Mouse (Mus musculus) hindbrain, embryonic 12.5 days (tissue): ENCODE measurements around the gene Dkc1. TPM values are rescaled to one million over a fixed set of nuclear protein-coding genes. Genes with fewer than 3 reads are reported as not detected.

Experiments
- ATAC-seq: fragments of 200-750 bp; cut with Nextera tagmentation; 2 replicates; pipeline ENCODE4 v1.8.0; 2017; ENCODE audit warnings: moderate TSS enrichment; ENCODE audit not compliant: low FRiP score
- H3K27ac ChIP-seq: fragments of 300-500 bp; sonication (generic); 2 replicates; pipeline ENCODE4 v1.5.1; 2016; ENCODE audit warnings: mild to moderate bottlenecking
- H3K27me3 ChIP-seq: fragments of 300-500 bp; sonication (generic); 2 replicates; pipeline ENCODE4 v1.6.1; 2016; ENCODE audit warnings: mild to moderate bottlenecking
- H3K36me3 ChIP-seq: fragments of 300-500 bp; sonication (generic); 2 replicates; pipeline ENCODE4 v1.6.1; 2016; ENCODE audit warnings: mild to moderate bottlenecking
- H3K4me1 ChIP-seq: fragments of 300-500 bp; sonication (generic); 2 replicates; pipeline ENCODE4 v1.6.1; 2016
- H3K4me2 ChIP-seq: fragments of 300-500 bp; sonication (generic); replicated peaks from 2 replicates; pipeline ENCODE4 v1.6.1; 2016; ENCODE audit warnings: mild to moderate bottlenecking
- H3K4me3 ChIP-seq: fragments of 300-500 bp; sonication (generic); 2 replicates; pipeline ENCODE4 v1.5.1; 2016; ENCODE audit warnings: mild to moderate bottlenecking
- H3K9ac ChIP-seq: fragments of 300-500 bp; sonication (generic); 2 replicates; pipeline ENCODE4 v1.6.1; 2016; ENCODE audit warnings: mild to moderate bottlenecking, moderate library complexity
- H3K9me3 ChIP-seq: fragments of 300-500 bp; sonication (generic); replicated peaks from 2 replicates; pipeline ENCODE4 v1.6.1; 2016; ENCODE audit warnings: mild to moderate bottlenecking
- WGBS: fragments of 180-500 bp; shearing (Covaris S2); methylation state at CpG from one replicate; pipeline ENCODE4 v1.1.7; 2016; 5-methylcytosine and 5-hydroxymethylcytosine counted together
- polyA plus RNA-seq: library from polyadenylated mRNA; unstranded; fragments of >200 nt; fragmentation: Nextera tagmentation; extraction: Ambion mirVana; gene quantifications from 2 replicates; pipeline ENCODE4 v1.2.1, GENCODE M21; 2016

Gene Dkc1
- 79.3 and 82.7 TPM in 2 replicates for polyA plus RNA-seq

DNA sequence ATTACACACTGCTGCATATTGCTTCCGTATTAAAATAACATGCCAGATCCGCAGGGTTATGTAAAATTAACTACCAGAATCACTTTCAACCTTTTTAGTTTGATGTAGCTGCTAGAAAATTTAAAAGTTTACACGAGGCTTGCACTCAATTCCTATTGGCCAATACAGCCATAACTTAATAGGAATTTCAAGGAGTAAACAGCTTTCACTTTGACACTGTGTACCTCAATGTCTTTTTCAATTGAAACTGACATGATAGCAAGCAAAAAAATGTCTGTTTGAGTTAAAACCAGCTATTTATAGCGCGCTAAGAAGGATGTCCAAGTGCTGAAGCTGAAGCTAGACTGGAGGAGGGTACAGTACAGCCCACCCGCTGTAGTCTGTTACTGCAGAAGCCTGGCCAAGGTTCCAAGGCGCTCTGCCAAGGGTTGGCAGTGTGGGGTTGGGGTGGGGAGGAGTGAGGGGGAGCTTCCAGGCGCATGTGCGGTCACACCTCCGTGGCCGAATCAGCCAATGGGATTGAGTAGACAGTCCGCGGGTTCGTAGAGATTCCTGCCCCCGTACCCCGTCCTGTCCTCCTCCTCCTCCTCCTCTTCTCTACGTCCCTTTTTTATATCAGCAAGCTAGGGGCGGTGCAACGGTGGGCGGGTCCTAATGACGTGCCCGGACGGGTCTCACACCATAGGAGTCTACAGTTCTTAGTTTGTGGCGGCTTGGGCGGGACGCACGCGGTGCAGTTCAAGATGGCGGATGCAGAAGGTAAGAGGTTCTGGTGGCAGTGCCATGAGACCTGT, at the start of gene Dkc1:
TSS of gene Dkc1 (plus strand) at position 486 of the 794 bp plus-strand sequence.
- peak within 1 kb of the TSS; percentile 50 for H3K4me3 ChIP-seq
- H3K9me3 ChIP-seq: no peaks in the 10 kb centered on the region
- peak within 1 kb of the TSS; percentile 17; the same call in 1 of the 2 replicates for H3K27ac ChIP-seq
- H3K9ac ChIP-seq: peak within 1 kb of the TSS; percentile 59
- WGBS: 21% methylated on average over 21 of the region's 29 CpGs
- peak; percentile 100 for ATAC-seq
- 0 out of 2 replicates have a peak, but pooled peaks cover under 1% of the 10 kb centered on the region for H3K36me3 ChIP-seq
- H3K27me3 ChIP-seq: no peaks in the 10 kb centered on the region
- H3K4me2 ChIP-seq: peak within 1 kb of the TSS; percentile 55
- 0 out of 2 replicates have a peak, but pooled peaks cover 3% of the 10 kb centered on the region for H3K4me1 ChIP-seq

DNA sequence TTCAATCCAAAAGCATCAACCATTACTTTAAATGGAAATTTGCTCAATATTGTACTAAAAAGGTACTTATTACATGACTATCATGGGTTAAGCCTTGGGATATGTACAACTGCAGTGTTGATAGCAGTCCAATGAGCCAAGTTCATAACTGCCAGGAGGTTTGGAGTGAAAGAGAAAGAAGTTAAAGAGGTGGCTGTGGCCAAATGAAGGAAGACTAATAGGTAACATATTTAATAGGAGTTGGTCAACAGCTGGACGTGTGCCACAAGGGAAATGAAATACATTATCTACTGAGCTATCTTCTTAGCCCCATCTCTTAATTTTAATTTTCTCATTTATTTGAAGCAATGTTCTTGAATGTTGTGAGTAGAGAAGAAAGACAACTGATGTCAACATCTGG, 49.7 kb upstream of the Dkc1 start:
- H3K4me2 ChIP-seq: no peak overlapping the region
- H3K4me1 ChIP-seq: no peaks in the 10 kb centered on the region
- WGBS: 85% methylated on average over 1 of the region's 1 CpGs
- no peaks in the 10 kb centered on the region for H3K27me3 ChIP-seq
- no peak overlapping the region for H3K4me3 ChIP-seq
- no peaks in the 10 kb centered on the region for H3K9me3 ChIP-seq
- H3K27ac ChIP-seq: no peak overlapping the region
- H3K9ac ChIP-seq: no peak overlapping the region
- H3K36me3 ChIP-seq: no peaks in the 10 kb centered on the region
- no peak for ATAC-seq

DNA sequence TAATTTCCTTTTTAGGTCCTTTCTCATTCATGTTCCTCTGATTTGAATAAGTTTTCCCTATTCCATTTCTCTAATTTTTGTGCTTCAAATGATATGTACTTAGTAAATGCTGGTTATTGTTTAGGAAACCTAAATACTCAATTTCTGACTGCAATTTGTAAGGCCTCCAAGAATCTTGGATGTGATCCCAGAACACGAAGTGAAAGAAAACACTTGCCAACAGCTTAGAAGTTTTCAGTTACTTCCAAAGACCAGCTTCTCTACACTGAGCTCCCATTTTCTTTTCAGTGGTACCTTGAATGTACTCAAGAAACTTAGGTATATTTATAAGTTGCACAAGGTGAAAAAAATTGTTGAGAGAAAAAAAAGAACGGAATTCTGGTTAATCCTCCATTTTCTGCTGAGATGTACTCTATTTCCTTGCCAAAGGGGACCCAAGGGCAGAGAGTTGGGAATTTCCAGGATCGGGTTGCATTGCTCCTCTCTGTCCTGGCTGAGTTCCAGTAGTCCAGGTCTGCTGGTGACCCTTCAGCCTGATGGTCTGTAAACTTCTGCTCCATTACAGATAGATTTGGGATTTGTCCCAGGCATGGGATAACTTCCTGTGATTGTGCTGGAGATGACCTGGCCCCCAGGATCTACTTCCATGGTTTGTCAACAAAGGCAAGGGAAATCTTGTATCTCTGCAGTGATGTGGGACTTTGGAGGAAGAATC, 48.6 kb upstream of the Dkc1 start:
- Histone ChIP-seq H3K9ac (no peak overlapping the region), H3K36me3 (no peaks in the 10 kb centered on the region), H3K27me3 (no peaks in the 10 kb centered on the region), H3K4me3 (no peak overlapping the region), H3K27ac (no peak overlapping the region), H3K4me2 (no peak overlapping the region), H3K4me1 (no peaks in the 10 kb centered on the region), H3K9me3 (no peaks in the 10 kb centered on the region)
- no peak for ATAC-seq
- WGBS: 74% methylated on average over 3 of the region's 3 CpGs

DNA sequence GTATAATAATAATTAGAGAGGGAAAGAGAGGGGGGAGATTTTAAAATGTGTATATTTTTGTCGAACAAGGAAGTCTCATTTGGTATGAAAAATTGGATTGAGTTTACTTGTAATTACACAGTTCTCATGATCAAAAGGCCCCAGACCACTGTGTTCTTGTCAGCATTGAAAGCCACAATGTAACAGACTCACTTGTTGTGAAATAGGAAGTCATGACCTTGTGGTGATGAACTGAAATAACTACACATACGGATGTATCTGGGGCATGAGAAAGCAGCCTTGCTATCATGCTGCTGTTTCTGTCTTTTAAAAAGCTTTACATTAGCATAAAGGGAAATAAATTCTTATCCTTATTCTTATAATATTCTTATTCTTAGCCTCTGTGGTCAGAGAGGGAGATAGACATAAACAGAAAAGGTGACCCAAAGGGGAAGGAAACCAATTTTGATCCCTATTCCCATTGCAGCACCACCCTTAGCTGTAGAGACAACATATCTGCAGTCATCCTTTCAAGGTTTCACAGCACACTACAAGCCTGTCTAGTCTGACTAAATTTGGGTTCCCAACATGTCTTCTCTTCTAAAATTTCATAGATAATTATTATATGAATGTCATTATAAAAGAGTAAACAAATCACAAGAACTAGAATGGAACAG, 39.4 kb upstream of the Dkc1 start:
- H3K4me1 ChIP-seq: no peaks in the 10 kb centered on the region
- ATAC-seq: no peak
- no peaks in the 10 kb centered on the region for H3K9me3 ChIP-seq
- no peak overlapping the region for H3K27ac ChIP-seq
- H3K4me2 ChIP-seq: no peak overlapping the region
- H3K36me3 ChIP-seq: no peaks in the 10 kb centered on the region
- 87% methylated on average over 2 of the region's 2 CpGs for WGBS
- no peak overlapping the region for H3K9ac ChIP-seq
- H3K4me3 ChIP-seq: no peak overlapping the region
- no peaks in the 10 kb centered on the region for H3K27me3 ChIP-seq

DNA sequence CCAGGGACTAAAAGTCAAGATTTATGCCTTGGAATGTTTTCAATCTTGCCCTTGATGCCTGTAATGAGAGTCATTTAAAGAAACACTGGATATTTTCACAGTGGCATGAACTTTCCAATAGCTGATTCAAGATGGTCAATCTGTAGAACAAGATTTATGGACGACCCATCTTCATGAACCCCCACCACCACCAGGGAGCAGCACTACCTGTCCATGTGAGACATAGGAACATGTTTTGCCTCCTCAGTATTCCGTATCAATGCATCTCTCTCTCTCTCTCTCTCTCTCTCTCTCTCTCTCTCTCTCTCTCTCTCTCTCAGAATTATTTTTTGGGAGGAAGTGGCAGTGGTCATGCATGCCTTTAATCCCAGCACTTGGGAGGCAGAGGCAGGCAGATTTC, 13.3 kb upstream of the Dkc1 start:
- H3K36me3 ChIP-seq: no peaks in the 10 kb centered on the region
- H3K4me1 ChIP-seq: no peaks in the 10 kb centered on the region
- H3K4me3 ChIP-seq: no peak overlapping the region
- H3K4me2 ChIP-seq: no peak overlapping the region
- no peaks in the 10 kb centered on the region for H3K9me3 ChIP-seq
- ATAC-seq: no peak
- no peak overlapping the region for H3K9ac ChIP-seq
- 63% methylated on average over 2 of the region's 2 CpGs for WGBS
- H3K27ac ChIP-seq: no peak overlapping the region
- no peaks in the 10 kb centered on the region for H3K27me3 ChIP-seq

DNA sequence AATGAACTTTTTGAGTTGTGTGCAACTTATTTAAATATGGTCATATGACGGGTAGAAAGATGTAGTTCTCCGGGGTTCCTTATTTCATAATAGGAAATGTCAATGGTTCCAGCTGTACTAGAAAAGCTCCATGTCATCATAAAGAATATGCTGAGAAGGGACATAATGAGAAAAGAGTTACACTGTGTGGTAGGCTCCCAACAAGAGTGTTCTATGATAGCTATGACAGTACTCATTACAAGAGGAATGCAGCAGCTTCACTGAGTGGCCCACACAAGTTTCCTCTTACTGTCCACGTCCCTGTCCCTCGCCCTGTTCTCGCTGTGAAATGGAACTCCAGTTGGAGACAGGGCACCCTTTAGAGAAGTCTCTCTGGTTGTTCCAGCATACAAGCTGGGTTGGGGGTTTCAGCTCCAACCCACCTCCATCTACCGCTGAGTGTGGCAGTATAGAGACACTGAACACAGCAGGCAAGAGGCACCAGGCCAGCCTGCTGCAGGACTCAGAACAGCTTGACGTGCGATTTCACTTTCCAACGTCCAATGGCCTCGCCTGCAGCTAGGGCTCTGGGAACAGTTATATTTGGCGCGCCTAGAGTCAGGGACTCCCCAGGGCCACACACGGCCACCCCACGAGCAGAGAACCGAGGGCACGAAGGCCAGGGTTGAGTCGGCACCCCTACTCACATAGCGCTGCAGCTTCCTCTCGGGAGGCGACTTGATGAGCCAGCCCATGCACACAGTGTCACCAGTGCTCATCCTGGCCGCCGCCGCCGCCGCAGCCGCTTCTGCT, 11.5 kb upstream of the Dkc1 start:
- H3K27ac ChIP-seq: no peak overlapping the region
- WGBS: 25% methylated on average over 26 of the region's 26 CpGs
- H3K4me1 ChIP-seq: no peaks in the 10 kb centered on the region
- peak; percentile 81 for ATAC-seq
- H3K4me2 ChIP-seq: peak overlapping the region; percentile 57
- no peaks in the 10 kb centered on the region for H3K36me3 ChIP-seq
- H3K4me3 ChIP-seq: peak overlapping the region; percentile 48
- peak overlapping the region; percentile 53 for H3K9ac ChIP-seq
- H3K9me3 ChIP-seq: no peaks in the 10 kb centered on the region
- no peaks in the 10 kb centered on the region for H3K27me3 ChIP-seq

DNA sequence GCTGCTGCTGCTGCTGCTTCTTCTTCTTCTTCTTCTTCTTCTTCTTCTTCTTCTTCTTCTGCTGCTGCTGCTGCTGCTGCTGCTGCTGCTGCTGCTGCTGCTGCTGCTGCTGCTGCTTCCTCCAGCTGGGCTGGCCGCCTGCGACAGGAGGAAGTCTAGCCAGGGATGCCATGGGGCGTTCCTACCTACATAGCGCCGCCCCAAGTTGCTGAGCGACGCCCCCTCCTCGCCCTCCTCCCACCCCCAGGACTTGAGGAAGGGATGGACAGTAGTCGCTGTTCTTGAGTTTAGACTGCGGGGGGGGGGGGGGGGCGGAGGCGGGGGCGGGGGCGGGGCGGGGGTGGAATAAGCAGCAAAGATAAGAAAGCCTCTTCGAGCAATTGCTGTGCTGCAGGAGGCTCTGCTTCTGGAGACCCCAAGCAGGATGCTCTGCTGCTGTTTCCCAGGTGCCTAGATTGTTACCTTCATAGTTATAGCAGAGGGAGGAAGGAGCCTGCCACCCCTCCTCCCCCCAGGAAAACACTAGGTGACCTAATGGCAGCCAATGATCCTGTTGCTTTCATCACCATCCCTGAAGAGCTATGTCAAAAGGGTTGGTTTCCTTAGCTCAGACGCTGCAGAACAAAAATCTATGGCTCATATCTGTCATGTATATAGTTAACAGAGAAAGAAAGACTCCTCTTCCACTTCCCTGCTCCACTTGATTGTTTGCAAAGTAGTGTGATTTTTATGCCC, 10.7 kb upstream of the Dkc1 start, which contains the start of gene Gab3:
TSS of gene Gab3 (minus strand) at position 685 of the 735 bp plus-strand sequence.
- ATAC-seq: peak; percentile 83
- peak within 1 kb of the TSS; percentile 57 for H3K4me2 ChIP-seq
- peak within 1 kb of the TSS; percentile 53 for H3K9ac ChIP-seq
- no peaks in the 10 kb centered on the region for H3K36me3 ChIP-seq
- 15% methylated on average over 12 of the region's 17 CpGs for WGBS
- no peak within 1 kb of the TSS for H3K27ac ChIP-seq
- no peaks in the 10 kb centered on the region for H3K27me3 ChIP-seq
- peak within 1 kb of the TSS; percentile 48 for H3K4me3 ChIP-seq
- H3K4me1 ChIP-seq: no peaks in the 10 kb centered on the region
- H3K9me3 ChIP-seq: no peaks in the 10 kb centered on the region

DNA sequence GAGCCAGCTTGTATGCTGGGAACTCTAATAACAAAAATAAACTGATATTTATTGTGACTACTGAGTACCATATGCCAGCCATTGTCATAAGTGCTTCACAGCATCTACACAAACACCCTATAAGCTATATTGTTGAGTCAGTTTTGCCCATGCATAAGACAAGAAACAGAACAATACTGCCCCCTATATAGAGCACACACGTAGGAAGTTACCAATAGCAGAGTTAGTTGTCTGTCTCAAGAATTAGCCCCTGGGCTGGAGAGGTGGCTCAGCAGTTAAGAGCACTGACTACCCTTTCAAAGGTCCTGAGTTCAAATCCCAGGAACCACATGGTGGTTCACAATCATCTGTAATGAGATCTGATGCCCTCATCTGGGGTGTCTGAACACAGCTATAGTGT, 10.0 kb upstream of the Dkc1 start:
- Histone ChIP-seq H3K4me1 (no peaks in the 10 kb centered on the region), H3K4me2 (no peak overlapping the region), H3K27me3 (no peaks in the 10 kb centered on the region), H3K9ac (no peak overlapping the region), H3K4me3 (no peak overlapping the region), H3K9me3 (no peaks in the 10 kb centered on the region), H3K36me3 (no peaks in the 10 kb centered on the region), H3K27ac (no peak overlapping the region)
- no peak for ATAC-seq
- WGBS: 20% methylated on average over 1 of the region's 1 CpGs

DNA sequence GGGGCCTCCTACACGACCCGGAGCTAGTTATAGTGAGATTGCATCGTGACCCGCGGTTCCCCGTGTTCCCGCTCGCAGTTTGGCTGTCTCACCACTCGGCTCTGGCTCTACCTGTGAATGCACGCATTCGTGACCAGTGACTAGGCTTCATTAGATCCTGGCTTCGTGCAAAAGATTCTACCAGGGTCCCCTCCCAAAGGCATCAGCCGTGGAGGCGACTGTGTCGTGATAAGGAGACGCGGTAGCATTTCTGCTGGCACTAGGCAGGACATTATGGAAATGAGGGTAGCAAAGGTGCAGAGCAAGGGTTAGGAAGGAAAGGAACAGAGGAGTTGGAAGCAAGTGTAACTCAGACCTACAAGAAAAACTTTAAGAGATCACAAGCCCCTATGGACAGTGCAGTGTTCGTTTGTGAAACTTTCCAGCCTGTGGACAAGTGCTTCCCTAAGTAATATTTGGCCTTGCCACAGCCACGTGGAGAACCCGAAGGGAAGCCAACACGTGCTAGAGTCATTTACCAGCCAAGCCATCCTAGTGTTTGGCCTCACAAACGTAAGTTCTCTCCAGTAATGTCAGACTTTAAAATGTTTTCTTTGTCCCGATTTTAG, 613 bp downstream of the Dkc1 start:
- Histone ChIP-seq H3K36me3 (peaks cover 6% of the 10 kb centered on the region; the same call in 1 of the 2 replicates), H3K27ac (no peak overlapping the region; the same call in 1 of the 2 replicates), H3K9ac (peak overlapping the region; percentile 59), H3K4me2 (peak overlapping the region; percentile 55), H3K9me3 (no peaks in the 10 kb centered on the region), H3K4me3 (peak overlapping the region; percentile 50), H3K4me1 (0 out of 2 replicates have a peak, but pooled peaks cover 3% of the 10 kb centered on the region), H3K27me3 (no peaks in the 10 kb centered on the region)
- 24% methylated on average over 23 of the region's 23 CpGs for WGBS
- ATAC-seq: peak; percentile 17

DNA sequence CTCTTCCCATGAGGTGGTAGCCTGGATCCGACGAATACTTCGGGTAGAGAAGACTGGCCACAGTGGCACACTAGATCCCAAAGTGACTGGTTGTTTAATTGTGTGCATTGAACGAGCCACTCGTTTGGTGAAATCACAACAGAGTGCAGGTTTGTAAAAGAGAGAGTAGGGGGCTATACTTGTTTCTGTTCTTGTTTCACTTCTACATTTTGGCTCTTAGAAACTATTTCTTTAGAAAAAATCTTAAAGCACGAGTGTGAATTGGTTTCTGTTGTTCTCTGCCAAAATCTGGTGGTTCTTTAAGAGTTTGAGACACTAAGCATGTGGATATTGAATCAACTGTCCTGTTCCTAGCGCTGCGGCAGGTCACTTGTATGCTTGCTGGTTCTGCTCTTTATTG, 3.1 kb downstream of the Dkc1 start:
- WGBS: 92% methylated on average over 8 of the region's 8 CpGs

DNA sequence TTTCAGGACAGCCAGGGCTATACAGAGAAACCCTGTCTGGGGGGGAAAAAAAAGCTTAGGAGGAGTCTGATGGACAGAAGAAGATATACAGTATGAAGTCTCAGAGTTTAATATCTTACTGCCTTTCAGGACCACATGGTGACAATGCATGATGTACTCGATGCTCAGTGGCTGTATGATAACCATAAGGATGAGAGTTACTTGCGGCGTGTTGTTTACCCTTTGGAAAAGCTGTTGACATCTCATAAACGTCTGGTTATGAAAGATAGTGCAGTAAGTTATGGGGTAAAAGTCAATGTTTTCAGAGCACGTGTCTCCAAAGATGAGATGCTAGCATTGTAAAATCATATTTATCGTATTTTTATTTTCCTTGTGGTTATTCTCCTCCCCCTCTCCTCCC, 6.6 kb downstream of the Dkc1 start:
- H3K9ac ChIP-seq: no peak overlapping the region
- H3K9me3 ChIP-seq: no peaks in the 10 kb centered on the region
- ATAC-seq: no peak
- H3K36me3 ChIP-seq: peaks cover 39% of the 10 kb centered on the region
- H3K27ac ChIP-seq: no peak overlapping the region
- no peak overlapping the region for H3K4me2 ChIP-seq
- WGBS: 89% methylated on average over 6 of the region's 6 CpGs
- no peaks in the 10 kb centered on the region for H3K27me3 ChIP-seq
- H3K4me1 ChIP-seq: 0 out of 2 replicates have a peak, but pooled peaks cover 1% of the 10 kb centered on the region
- no peak overlapping the region for H3K4me3 ChIP-seq

More for the DNA sequence above, 3.1 kb downstream of the Dkc1 start:
- Histone ChIP-seq H3K27me3 (no peaks in the 10 kb centered on the region), H3K4me2 (no peak overlapping the region), H3K9ac (no peak overlapping the region), H3K4me3 (no peak overlapping the region), H3K36me3 (peaks cover 14% of the 10 kb centered on the region; the same call in 1 of the 2 replicates), H3K4me1 (0 out of 2 replicates have a peak, but pooled peaks cover 3% of the 10 kb centered on the region), H3K27ac (no peak overlapping the region), H3K9me3 (no peaks in the 10 kb centered on the region)
- no peak for ATAC-seq
